Mouse (Mus musculus) frontal cortex, postnatal 36 days (tissue): ENCODE data around the gene Fignl2.

Source experiments
- DNase-seq, 2 experiments: peaks; one replicate each; pipeline ENCODE4 v3.0.0; 2022; ENCODE audit warnings: low spot score in 2 of 2

Gene Fignl2

GRCm38 (mm10) chr15:101092829-101093648 is 14.7 kb upstream of the Fignl2 start:
- DNase-seq: peak in 1 of 2 experiments; percentile 54

GRCm38 (mm10) chr15:101092121-101092828 is 13.9 kb upstream of the Fignl2 start:
- DNase-seq: no peak

- no peak for DNase-seq
These were observed 13.2 kb upstream of the Fignl2 start for GRCm38 (mm10) chr15:101091551-101091950.

- DNase-seq: peak in 1 of 2 experiments; percentile 14
These were observed 9.9 kb upstream of the Fignl2 start for GRCm38 (mm10) chr15:101088291-101088690.

- DNase-seq: no peak
These were observed 8.6 kb upstream of the Fignl2 start for GRCm38 (mm10) chr15:101086956-101087355.

GRCm38 (mm10) chr15:101086451-101086850 is 8.1 kb upstream of the Fignl2 start:
- DNase-seq: no peak

GRCm38 (mm10) chr15:101084499-101084898 is 6.1 kb upstream of the Fignl2 start:
- no peak for DNase-seq

- DNase-seq: no peak
These were observed 3.9 kb upstream of the Fignl2 start for GRCm38 (mm10) chr15:101082236-101082635.

- DNase-seq: no peak
These were observed 2.7 kb upstream of the Fignl2 start for GRCm38 (mm10) chr15:101081035-101081548.

- no peak for DNase-seq
These were observed 1.7 kb upstream of the Fignl2 start for GRCm38 (mm10) chr15:101080031-101080520.

- DNase-seq: peak; percentile 42 to 57
These were observed 377 bp upstream of the Fignl2 start for GRCm38 (mm10) chr15:101078731-101079156.

- no peak for DNase-seq
These were observed 1.2 kb downstream of the Fignl2 start for GRCm38 (mm10) chr15:101077001-101077812.

- DNase-seq: no peak
These were observed 2.0 kb downstream of the Fignl2 start for GRCm38 (mm10) chr15:101076071-101077000.

GRCm38 (mm10) chr15:101075656-101076055 is 2.7 kb downstream of the Fignl2 start:
- no peak for DNase-seq

- no peak for DNase-seq
These were observed 3.2 kb downstream of the Fignl2 start for GRCm38 (mm10) chr15:101075150-101075549.

GRCm38 (mm10) chr15:101074067-101074466 is 4.3 kb downstream of the Fignl2 start:
- DNase-seq: no peak

- DNase-seq: no peak
These were observed 5.6 kb downstream of the Fignl2 start for GRCm38 (mm10) chr15:101072736-101073135.

- DNase-seq: no peak
These were observed 7.6 kb downstream of the Fignl2 start for GRCm38 (mm10) chr15:101070762-101071161.

- no peak for DNase-seq
These were observed 8.7 kb downstream of the Fignl2 start for GRCm38 (mm10) chr15:101069641-101070190.

- DNase-seq: no peak
These were observed 9.7 kb downstream of the Fignl2 start for GRCm38 (mm10) chr15:101068671-101069070.
